ENCODE assay signal across 20 mouse cellular contexts in genomic region chr19:24217851-24218250, GRCm38 (mm10). TPM values are rescaled to one million over a fixed set of nuclear protein-coding genes. Genes with fewer than 3 reads are reported as not detected.
A peak's percentile ranks its signal among the peaks of the same experiment; 100 is the strongest.
DNase-seq lines count a peak whose midpoint lies in the region; TF ChIP-seq lines count a peak whose summit lies in the region.
"Had no signal": no experiment of that assay in that cellular context is flagged by ENCODE, and none has a peak within 500 bp of the region (broad histone marks: within the 10 kb centered on the region; RNA-seq: fewer than 3 reads in every experiment).

No protein-coding gene starts in this region.

- no peak for TF ChIP-seq POLR2A in ES-Bruce4 (IDR thresholded peaks at IDR 0.05; ENCODE audit: insufficient read depth, low read length)

- no peak overlapping the region for H3K4me3 ChIP-seq in ES-Bruce4 (ENCODE audit: low read depth, low read length)
- H3K4me3 ChIP-seq: forebrain, embryonic 10.5 days; gastrocnemius, adult 2 months; heart, adult 2 months; hindbrain, embryonic 10.5 days; hindbrain, embryonic 13.5 days had no signal

- H3K9ac ChIP-seq in ES-Bruce4 (ENCODE audit: low read depth, poor library complexity, severe bottlenecking) = 0 out of 2 replicates have a peak overlapping the region, but pooled peaks have one; percentile 42
- H3K9ac ChIP-seq: forebrain, postnatal 0 days; hindbrain, embryonic 13.5 days had no signal

- H3K27ac ChIP-seq in ES-Bruce4 (ENCODE audit: insufficient read depth, low read length) = peak overlapping the region; percentile 60; the same call in 1 of the 2 replicates
- H3K27ac ChIP-seq: forebrain, embryonic 10.5 days; gastrocnemius, adult 2 months; heart, adult 2 months; hindbrain, embryonic 10.5 days; hindbrain, embryonic 13.5 days had no signal

- TF ChIP-seq CTCF in ES-Bruce4 (IDR thresholded peaks at IDR 0.05; ENCODE audit: low read depth, low read length) = no peak

- H3K27me3 ChIP-seq in ES-Bruce4 (ENCODE audit: control insufficient read depth, insufficient read depth, low read length, poor library complexity, severe bottlenecking) = no peaks in the 10 kb centered on the region

- peaks cover 6% of the 10 kb centered on the region for H3K4me1 ChIP-seq in ES-Bruce4 (ENCODE audit: control insufficient read depth, insufficient read depth, low read length)
- H3K4me1 ChIP-seq: hindbrain, embryonic 13.5 days had no signal

- H3K9me3 ChIP-seq in ES-Bruce4 (replicated peaks; ENCODE audit: control insufficient read depth, insufficient read depth, low read length, poor library complexity, severe bottlenecking) = no peaks in the 10 kb centered on the region
- H3K9me3 ChIP-seq: forebrain, embryonic 10.5 days; hindbrain, embryonic 10.5 days; hindbrain, embryonic 13.5 days had no signal

- no peak for TF ChIP-seq EP300 in ES-Bruce4 (IDR thresholded peaks at IDR 0.05; ENCODE audit: insufficient read depth, low read depth, low read length)

- intact Hi-C loops in heart, postnatal 25 days (cut with DNase I) = no loop called here

- no peaks in the 10 kb centered on the region for H3K36me3 ChIP-seq in ES-Bruce4 (ENCODE audit: control insufficient read depth, insufficient read depth, low read length, poor library complexity, severe bottlenecking)
- H3K36me3 ChIP-seq: forebrain, embryonic 10.5 days; hindbrain, embryonic 10.5 days; hindbrain, embryonic 13.5 days had no signal

- peak; percentile 66 for DNase-seq in heart, adult 11 months
- no peak for DNase-seq in heart, adult 9 months (ENCODE audit: low spot score in 2 of 2)
- DNase-seq in R1 (ENCODE audit: low read depth, low spot score) = peak; percentile 82
- no peak for DNase-seq in kidney, adult 9 months
- no peak for DNase-seq in cerebellum, postnatal 10 days
- DNase-seq in heart, postnatal 25 days (ENCODE audit: low spot score) = no peak
- DNase-seq: adrenal gland, adult 2 months; adrenal gland, postnatal 14 days; cerebellum, adult 11-12 months; cerebellum, adult 8-10 months; cerebellum, postnatal 14 days; forebrain, postnatal 0 days; gastrocnemius, adult 2 months; gastrocnemius, postnatal 25 days; heart, adult 2 months; heart, postnatal 36 days had no signal

RNA-seq across cellular contexts. Expression of gene Tjp2, which starts 7.0 kb away (rescaled TPM):
- polyA plus RNA-seq in ES-Bruce4 (2011; ENCODE audit: insufficient read depth, insufficient read length, low read depth, missing spikeins) = 114 and 115 TPM in 2 replicates
- 10 to 100 TPM; 19.7 to 22.1 TPM for total RNA-seq in heart, postnatal 25 days (2021)

Comparison
In these comparisons a context has a peak if more than half of its experiments do, and no peak if none do; other contexts are left out.
1. DNase-seq: peak in heart, adult 11 months (single experiment) and R1 (single experiment); none in heart, adult 9 months (0 of 2), kidney, adult 9 months (single experiment), cerebellum, postnatal 10 days (0 of 2) and heart, postnatal 25 days (single experiment).